Mouse (Mus musculus): ENCODE measurements at regions not wholly inside any gene's neighbourhood (a gene's known extent, or its start where the extent isn't known, plus 50 kb on each side); places are given as distances from the start of the nearest gene placed in this dataset.

GRCm38 (mm10) chr6:144903156-144903555 lies 121.4 kb upstream of the Sox5 start:
- TF ChIP-seq TCF12 (IDR thresholded peaks at IDR 0.05; ENCODE audit: low read depth, low read length) (no peak), ZNF384 (IDR thresholded peaks at IDR 0.05; ENCODE audit: low read depth, low read length) (no peak), POLR2A (IDR thresholded peaks at IDR 0.05; ENCODE audit: control insufficient read depth in 1 of 2, insufficient read depth in 1 of 2, low read depth in 1 of 2, low read length in 2 of 2, poor library complexity in 1 of 2) (no peak), HCFC1 (IDR thresholded peaks at IDR 0.05; ENCODE audit: low read depth, low read length) (no peak), CTCF (IDR thresholded peaks at IDR 0.05 in 2 of 3, conservative IDR thresholded peaks at IDR 0.05 in 1 of 3; ENCODE audit: control insufficient read depth in 1 of 3, insufficient read depth in 1 of 3, low read depth in 2 of 3, low read length in 3 of 3, poor library complexity in 1 of 3, severe bottlenecking in 1 of 3) (no peak), GABPA (IDR thresholded peaks at IDR 0.05; ENCODE audit: low read depth, low read length) (no peak), GATA1 (IDR thresholded peaks at IDR 0.05; ENCODE audit: low read depth, low read length) (no peak), NRF1 (IDR thresholded peaks at IDR 0.05; ENCODE audit: insufficient read depth, low read depth, low read length, poor library complexity, severe bottlenecking) (no peak), RCOR1 (IDR thresholded peaks at IDR 0.05; ENCODE audit: low read depth, low read length) (no peak)
